Mouse (Mus musculus) thymus, postnatal 14 days (tissue): Measurements from ENCODE around the gene Oxsm.

ENCODE experiments used
- DNase-seq: peaks from one replicate; pipeline ENCODE4 v3.0.0; 2021

Oxsm gene

GRCm38 (mm10) chr14:16249171-16249874 is at the start of gene Oxsm, which contains the start of gene Ngly1:
Gene Oxsm (minus strand): TSS chr14:16249808.
Gene Ngly1 (plus strand): TSS chr14:16249280.
- DNase-seq: peak; percentile 92

GRCm38 (mm10) chr14:16296816-16297468 is 47.3 kb upstream of the Oxsm start:
- no peak for DNase-seq

- no peak for DNase-seq
Measured at GRCm38 (mm10) chr14:16293921-16294320, 44.3 kb upstream of the Oxsm start.

- no peak for DNase-seq
Measured at GRCm38 (mm10) chr14:16293015-16293414, 43.4 kb upstream of the Oxsm start.

- DNase-seq: no peak
Measured at GRCm38 (mm10) chr14:16292371-16292770, 42.8 kb upstream of the Oxsm start.

GRCm38 (mm10) chr14:16283966-16284365 is 34.4 kb upstream of the Oxsm start:
- no peak for DNase-seq

GRCm38 (mm10) chr14:16279196-16279595 is 29.6 kb upstream of the Oxsm start:
- no peak for DNase-seq

GRCm38 (mm10) chr14:16273677-16274076 is 24.1 kb upstream of the Oxsm start:
- DNase-seq: no peak

- DNase-seq: no peak
Measured at GRCm38 (mm10) chr14:16269776-16270175, 20.2 kb upstream of the Oxsm start.

GRCm38 (mm10) chr14:16267028-16267427 is 17.4 kb upstream of the Oxsm start:
- no peak for DNase-seq

GRCm38 (mm10) chr14:16261869-16262268 is 12.3 kb upstream of the Oxsm start:
- DNase-seq: no peak

- no peak for DNase-seq
Measured at GRCm38 (mm10) chr14:16260541-16260940, 10.9 kb upstream of the Oxsm start.

GRCm38 (mm10) chr14:16256209-16256608 is 6.6 kb upstream of the Oxsm start:
- DNase-seq: no peak

- no peak for DNase-seq
Measured at GRCm38 (mm10) chr14:16255745-16256144, 6.1 kb upstream of the Oxsm start.

GRCm38 (mm10) chr14:16250099-16250498 is 491 bp upstream of the Oxsm start:
- DNase-seq: no peak

GRCm38 (mm10) chr14:16248603-16249157 is 928 bp downstream of the Oxsm start:
- DNase-seq: no peak

GRCm38 (mm10) chr14:16248135-16248534 is 1.5 kb downstream of the Oxsm start:
- DNase-seq: no peak

GRCm38 (mm10) chr14:16246340-16246912 is 3.2 kb downstream of the Oxsm start:
- DNase-seq: no peak

- DNase-seq: no peak
Measured at GRCm38 (mm10) chr14:16245127-16245526, 4.5 kb downstream of the Oxsm start.

- no peak for DNase-seq
Measured at GRCm38 (mm10) chr14:16244370-16244769, 5.2 kb downstream of the Oxsm start.

GRCm38 (mm10) chr14:16243603-16244209 is 5.9 kb downstream of the Oxsm start:
- DNase-seq: peak; percentile 26

- peak; percentile 93 for DNase-seq
Measured at GRCm38 (mm10) chr14:16242947-16243602, 6.5 kb downstream of the Oxsm start.
